Mouse (Mus musculus): ENCODE measurements around the gene Olfr561. TPM values are rescaled to one million over a fixed set of nuclear protein-coding genes. Genes with fewer than 3 reads are reported as not detected.

Olfr561 gene
- total RNA-seq (2021) = not detected

GRCm38 (mm10) chr7:102770921-102771320 lies at the start of gene Olfr561:
Gene Olfr561 (plus strand): TSS chr7:102771221.
- intact Hi-C loops (cut with DNase I) = no loop called here
- no peak for DNase-seq

GRCm38 (mm10) chr7:102727391-102727790 lies 43.6 kb upstream of the Olfr561 start, which contains the start of gene Olfr559:
Gene Olfr559 (minus strand): TSS chr7:102727491.
- intact Hi-C loops (cut with DNase I) = no loop called here
- DNase-seq = no peak

- intact Hi-C loops (cut with DNase I) = no loop called here
- DNase-seq = no peak
These were observed 37.2 kb upstream of the Olfr561 start for GRCm38 (mm10) chr7:102733793-102734192.

- intact Hi-C loops (cut with DNase I) = no loop called here
- no peak for DNase-seq
These were observed 33.3 kb upstream of the Olfr561 start for GRCm38 (mm10) chr7:102737705-102738104.

- intact Hi-C loops (cut with DNase I) = no loop called here
- no peak for DNase-seq
These were observed 18.9 kb upstream of the Olfr561 start for GRCm38 (mm10) chr7:102752086-102752485.

GRCm38 (mm10) chr7:102759266-102759665 lies 11.8 kb upstream of the Olfr561 start, which contains the start of the genes Olfr560 and Olfr78:
Gene Olfr560 (minus strand): TSS chr7:102759366.
Gene Olfr78 (minus strand): TSS chr7:102759471.
- DNase-seq = no peak
- intact Hi-C loops (cut with DNase I) = no loop called here

- no peak for DNase-seq
- intact Hi-C loops (cut with DNase I) = no loop called here
These were observed 32.2 kb downstream of the Olfr561 start, which contains the start of gene Olfr564 for GRCm38 (mm10) chr7:102803180-102803579. Gene Olfr564 (plus strand): TSS chr7:102803480.

Other genes starting within 250 kb of the Olfr561 start
- not detected for gene Olfr547, start 236.5 kb upstream of the Olfr561 start, total RNA-seq (2021)
- not detected for gene Olfr548-ps1, start 230.3 kb upstream of the Olfr561 start, total RNA-seq (2021)
- not detected for gene Olfr549, start 221.4 kb upstream of the Olfr561 start, total RNA-seq (2021)
- 1 to 10 TPM; 1.9 to 2.3 TPM for gene Trim21, start 205.7 kb upstream of the Olfr561 start, total RNA-seq (2021)
- gene Olfr550, start 199.8 kb upstream of the Olfr561 start, total RNA-seq (2021) = under 1 TPM in 1 of 2 experiments, not detected in 1; 0.08 TPM
- gene Olfr551, start 179.3 kb upstream of the Olfr561 start, total RNA-seq (2021) = not detected
- gene Olfr552, start 173.5 kb upstream of the Olfr561 start, total RNA-seq (2021) = not detected
- gene Olfr553, start 153.0 kb upstream of the Olfr561 start, total RNA-seq (2021) = not detected
- gene Olfr554, start 132.8 kb upstream of the Olfr561 start, total RNA-seq (2021) = not detected
- gene Olfr555, start 112.4 kb upstream of the Olfr561 start, total RNA-seq (2021) = not detected
- not detected for gene Olfr556, start 106.3 kb upstream of the Olfr561 start, total RNA-seq (2021)
- 1 to 10 TPM; 5.9 to 6.1 TPM for gene Trim68, start 83.9 kb upstream of the Olfr561 start, total RNA-seq (2021)
- not detected for gene Olfr557, start 75.3 kb upstream of the Olfr561 start, total RNA-seq (2021)
- gene Olfr558, start 69.0 kb upstream of the Olfr561 start, total RNA-seq (2021) = under 1 TPM; 0.12 to 0.14 TPM
- gene Olfr33, start 52.2 kb upstream of the Olfr561 start, total RNA-seq (2021) = not detected
- gene Olfr559, start 43.7 kb upstream of the Olfr561 start, total RNA-seq (2021) = not detected
- gene Olfr560, start 11.9 kb upstream of the Olfr561 start, total RNA-seq (2021) = not detected
- gene Olfr78, start 11.8 kb upstream of the Olfr561 start, total RNA-seq (2021) = under 1 TPM; 0.28 to 0.36 TPM
- not detected for gene Olfr564, start 32.3 kb downstream of the Olfr561 start, total RNA-seq (2021)
- gene Olfr566, start 87.5 kb downstream of the Olfr561 start, total RNA-seq (2021) = not detected
- gene Olfr568, start 105.9 kb downstream of the Olfr561 start, total RNA-seq (2021) = not detected
- gene Olfr569, start 119.7 kb downstream of the Olfr561 start, total RNA-seq (2021) = not detected
- gene Olfr570, start 123.4 kb downstream of the Olfr561 start, total RNA-seq (2021) = not detected
- gene Olfr571, start 146.3 kb downstream of the Olfr561 start, total RNA-seq (2021) = not detected
- not detected for gene Olfr572, start 153.2 kb downstream of the Olfr561 start, total RNA-seq (2021)
- not detected for gene Olfr573-ps1, start 171.4 kb downstream of the Olfr561 start, total RNA-seq (2021)
- not detected for gene Olfr574, start 177.2 kb downstream of the Olfr561 start, total RNA-seq (2021)
- not detected for gene Olfr575, start 187.6 kb downstream of the Olfr561 start, total RNA-seq (2021)
- gene Olfr576, start 191.4 kb downstream of the Olfr561 start, total RNA-seq (2021) = not detected
- gene Olfr577, start 204.7 kb downstream of the Olfr561 start, total RNA-seq (2021) = not detected
- gene Olfr578, start 218.1 kb downstream of the Olfr561 start, total RNA-seq (2021) = not detected

Data from left cerebral cortex, postnatal 4 days (tissue).